Mouse (Mus musculus): ENCODE measurements at regions not wholly inside any gene's neighbourhood (a gene's known extent, or its start where the extent isn't known, plus 50 kb on each side); places are given as distances from the start of the nearest gene placed in this dataset.

DNA sequence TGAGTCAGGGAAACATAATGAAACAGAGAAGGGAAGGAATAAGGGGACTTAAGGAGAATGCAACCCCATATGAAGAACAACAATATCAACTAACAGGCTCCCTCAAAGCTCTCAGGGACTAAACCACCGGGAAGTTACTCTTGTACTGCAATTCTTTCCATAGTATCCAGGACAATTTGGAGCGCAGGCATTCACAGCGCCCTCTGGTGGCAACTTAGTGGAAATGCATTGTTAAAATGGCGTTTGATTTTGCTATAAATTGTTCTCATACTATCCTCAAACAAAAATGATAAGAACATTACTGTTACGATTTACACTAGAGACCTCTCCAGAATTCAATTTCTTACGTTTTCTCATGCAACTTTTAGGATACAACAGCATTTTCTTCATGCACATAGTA lies 1126.1 kb downstream of the Pcdh9 start:
- intact Hi-C loops (cut with DNase I): loop anchor here (5.0 kb wide), 1 partner anchor 1747 kb away; no protein-coding TSS in a partner anchor

DNA sequence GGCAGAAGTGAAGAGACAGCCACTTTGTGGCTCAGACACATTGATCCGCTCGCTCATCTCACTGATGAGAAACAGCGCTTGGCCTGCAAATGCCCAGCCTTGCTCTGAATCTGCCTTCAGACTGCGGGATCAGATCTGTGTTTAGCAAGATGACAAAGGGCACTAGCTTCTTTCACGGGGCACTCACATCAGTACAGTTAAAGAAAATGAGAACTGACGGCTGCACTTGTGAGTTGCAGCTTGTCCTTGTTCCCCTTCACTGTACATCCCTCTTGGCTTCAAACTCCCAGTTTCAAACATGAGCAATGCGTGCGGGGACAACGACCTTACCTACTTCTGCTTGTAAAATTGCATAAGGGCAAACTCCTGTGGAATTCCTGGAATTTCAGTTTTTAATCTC lies 1135.8 kb downstream of the Pcdh9 start:
- intact Hi-C loops (cut with DNase I): no loop called here

DNA sequence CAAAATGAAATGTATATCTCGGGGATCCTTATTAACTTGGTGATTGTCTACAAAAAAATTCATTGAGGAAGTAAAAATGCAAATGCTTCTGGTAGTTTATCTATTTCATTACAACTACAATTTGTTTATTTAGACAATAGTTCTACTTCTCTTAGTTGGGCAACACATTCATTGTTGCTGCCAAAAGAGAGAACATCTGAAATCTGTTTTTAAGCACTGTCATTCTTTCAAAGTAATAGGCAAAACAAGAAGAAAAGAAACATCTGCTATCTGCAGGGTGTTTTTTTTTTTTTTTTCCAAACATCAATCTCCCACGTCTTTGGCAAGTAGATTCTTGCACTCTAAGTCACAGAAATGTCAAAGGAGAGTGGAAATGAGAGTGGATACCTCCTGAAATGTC lies 1172.8 kb downstream of the Pcdh9 start:
- intact Hi-C loops (cut with DNase I): no loop called here

- intact Hi-C loops (cut with DNase I): no loop called here
Observed at GRCm38 (mm10) chr14:92688151-92688550, 1202.3 kb downstream of the Pcdh9 start.

DNA sequence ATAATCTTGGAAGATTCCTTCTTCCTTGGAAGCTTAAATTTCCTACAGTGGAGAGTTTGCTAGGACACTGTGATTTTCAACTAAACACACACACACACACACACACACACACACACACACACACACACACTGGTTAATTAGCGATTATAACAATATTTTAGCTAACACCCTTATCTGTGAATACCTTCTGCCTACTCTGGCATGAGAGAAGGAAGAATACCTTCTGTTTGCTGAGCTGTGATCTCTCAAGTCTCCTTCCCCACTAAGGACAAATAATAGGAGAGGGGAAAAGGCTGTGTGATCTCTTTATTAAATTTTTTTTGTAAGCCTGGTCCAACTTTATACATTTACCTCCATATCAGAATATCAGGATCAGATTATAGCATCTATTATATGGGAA lies 1203.4 kb downstream of the Pcdh9 start:
- intact Hi-C loops (cut with DNase I): no loop called here

- intact Hi-C loops (cut with DNase I): no loop called here
Observed at GRCm38 (mm10) chr14:92678845-92679499, 1211.5 kb downstream of the Pcdh9 start.

DNA sequence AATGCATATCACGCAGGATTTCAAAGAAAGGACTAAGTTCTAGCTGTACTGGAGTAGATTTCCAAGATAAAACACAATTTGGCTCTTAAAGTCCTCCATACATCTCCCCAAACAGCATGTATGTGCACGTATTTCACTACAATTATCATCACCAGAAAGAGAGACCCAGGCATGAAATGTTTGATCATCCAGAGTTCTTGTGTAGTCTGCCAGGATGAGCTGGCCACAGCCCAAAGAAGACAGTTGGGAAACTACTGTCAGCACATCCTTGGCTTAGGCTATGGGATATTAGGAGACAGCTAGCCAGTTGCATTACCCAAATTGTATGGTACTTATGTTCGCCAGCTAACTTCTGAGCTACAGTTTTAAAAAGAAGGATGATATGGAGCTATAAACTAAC lies 1216.3 kb downstream of the Pcdh9 start:
- intact Hi-C loops (cut with DNase I): no loop called here

All from adrenal gland (tissue).